30 mouse cellular contexts compared by ENCODE assay signal in genomic region chr12:59072286-59072685, GRCm38 (mm10). TPM values are rescaled to one million over a fixed set of nuclear protein-coding genes. Genes with fewer than 3 reads are reported as not detected.
DNase-seq lines count a peak whose midpoint lies in the region; ATAC-seq and TF ChIP-seq lines count a peak whose summit lies in the region.
"Had no signal": no experiment of that assay in that cellular context is flagged by ENCODE, and none has a peak within 500 bp of the region (broad histone marks: within the 10 kb centered on the region; RNA-seq: fewer than 3 reads in every experiment).

No protein-coding gene starts in this region.

- no peak for TF ChIP-seq CTCF in G1E (IDR thresholded peaks at IDR 0.05; ENCODE audit: low read depth, low read length)

- intact Hi-C loops in heart, postnatal 36 days (cut with DNase I): no loop called here
- intact Hi-C loops in left cerebral cortex, postnatal 25 days (cut with DNase I): no loop called here
- intact Hi-C loops in left cerebral cortex, postnatal 4 days (cut with DNase I): no loop called here

- no peaks in the 10 kb centered on the region for H3K9me3 ChIP-seq in heart, embryonic 13.5 days
- H3K9me3 ChIP-seq in G1E (replicated peaks): no peaks in the 10 kb centered on the region
- H3K9me3 ChIP-seq: heart, embryonic 12.5 days; hindbrain, embryonic 10.5 days; hindbrain, embryonic 15.5 days; liver, embryonic 12.5 days had no signal

- H3K9ac ChIP-seq in heart, embryonic 13.5 days: 0 out of 2 replicates have a peak overlapping the region, but pooled peaks have one; percentile 7
- H3K9ac ChIP-seq: heart, embryonic 12.5 days; hindbrain, embryonic 15.5 days; liver, embryonic 12.5 days; liver, postnatal 0 days had no signal

- H3K36me3 ChIP-seq in heart, embryonic 13.5 days: peaks cover 64% of the 10 kb centered on the region
- H3K36me3 ChIP-seq in G1E (replicated peaks): peaks cover 77% of the 10 kb centered on the region

- peaks cover 13% of the 10 kb centered on the region for H3K4me1 ChIP-seq in heart, embryonic 13.5 days
- peaks cover 39% of the 10 kb centered on the region for H3K4me1 ChIP-seq in G1E (ENCODE audit: insufficient read depth, low read depth, low read length)

- no peaks in the 10 kb centered on the region for H3K27me3 ChIP-seq in heart, embryonic 13.5 days (replicated peaks)
- no peaks in the 10 kb centered on the region for H3K27me3 ChIP-seq in G1E (ENCODE audit: insufficient read depth, low read length)
- H3K27me3 ChIP-seq: heart, embryonic 12.5 days; hindbrain, embryonic 15.5 days; liver, embryonic 12.5 days had no signal

- H3K4me2 ChIP-seq in heart, embryonic 13.5 days: no peak overlapping the region
- H3K4me2 ChIP-seq: heart, embryonic 12.5 days; hindbrain, embryonic 15.5 days; liver, embryonic 12.5 days had no signal

- H3K27ac ChIP-seq in heart, embryonic 13.5 days (replicated peaks): no peak overlapping the region
- H3K27ac ChIP-seq: hindbrain, embryonic 10.5 days; hindbrain, embryonic 15.5 days; liver, embryonic 12.5 days had no signal

- 79% methylated on average over 11 of the region's 11 CpGs for WGBS in heart, embryonic 13.5 days

- no peak overlapping the region for H3K4me3 ChIP-seq in heart, embryonic 13.5 days
- peak overlapping the region; percentile 37; the same call in 1 of the 2 replicates for H3K4me3 ChIP-seq in G1E (ENCODE audit: low read depth, low read length)
- H3K4me3 ChIP-seq: erythroblast, embryonic 14.5 days; heart, embryonic 12.5 days; hindbrain, embryonic 10.5 days; hindbrain, embryonic 15.5 days; liver, embryonic 12.5 days had no signal

- no peak for ATAC-seq in heart, embryonic 13.5 days (ENCODE audit: extremely low read depth, insufficient number of reproducible peaks, low FRiP score, low TSS enrichment)
- no peak for ATAC-seq in G1E (ENCODE audit: extremely low read depth, insufficient number of reproducible peaks, low FRiP score, poor library complexity, severe bottlenecking)
- ATAC-seq: CD4-positive, CD25-positive, alpha-beta regulatory T cell, adult 4 months; forebrain, embryonic 16.5 days; inflammation-experienced regulatory T-cells, adult 6 months; liver, embryonic 12.5 days; liver, postnatal 0 days had no signal

- no peak for DNase-seq in heart, postnatal 36 days
- DNase-seq in left cerebral cortex, postnatal 25 days (ENCODE audit: low spot score in 2 of 2): peak; percentile 19 to 68
- no peak for DNase-seq in left cerebral cortex, postnatal 4 days
- DNase-seq in G1E (ENCODE audit: low spot score): no peak
- DNase-seq in right cerebral cortex, postnatal 14 days: peak; percentile 15
- DNase-seq in cerebellum, postnatal 36 days: no peak
- DNase-seq: adrenal gland, postnatal 25 days; cerebellum, adult 18-20 months; cerebellum, postnatal 10 days; gastrocnemius, postnatal 25 days; heart, adult 18-20 months; heart, postnatal 10 days; kidney, adult 2 months; kidney, postnatal 10 days; liver, postnatal 0 days; lung, postnatal 36 days; midbrain, embryonic 14.5 days; retina, postnatal 1 day; spleen, adult 18-20 months; thymus, adult 2 months; thymus, postnatal 36 days had no signal

RNA-seq across cellular contexts. Expression of gene Pnn, which starts 5.6 kb away (rescaled TPM):
- polyA plus RNA-seq in heart, embryonic 13.5 days (2015; fragmentation: Nextera tagmentation; extraction: Ambion mirVana): 63.0 and 64.9 TPM in 2 replicates
- total RNA-seq in heart, postnatal 36 days (2021): 10 to 100 TPM; 23.8 to 26.3 TPM
- total RNA-seq in left cerebral cortex, postnatal 25 days (2021): 10 to 100 TPM; 45.2 to 60.0 TPM
- 10 to 100 TPM; 59.9 to 65.4 TPM for total RNA-seq in left cerebral cortex, postnatal 4 days (2021)
- total RNA-seq in G1E (2014; fragmentation: Nextera tagmentation) (165 and 172 TPM in 2 replicates), G1E (2017) (99.4 and 128 TPM in 2 replicates)
- 79.8 and 99.9 TPM in 2 replicates for polyA plus RNA-seq in G1E (2012)

RNA-seq across cellular contexts. Expression of gene Trappc6b, which starts 11.0 kb away (rescaled TPM):
- polyA plus RNA-seq in heart, embryonic 13.5 days (2015; fragmentation: Nextera tagmentation; extraction: Ambion mirVana): 79.7 and 90.0 TPM in 2 replicates
- total RNA-seq in heart, postnatal 36 days (2021): 10 to 100 TPM; 72.2 to 74.3 TPM
- 100 to 1,000 TPM; 121 to 122 TPM for total RNA-seq in left cerebral cortex, postnatal 25 days (2021)
- total RNA-seq in left cerebral cortex, postnatal 4 days (2021): 10 to 100 TPM; 93.2 to 99.6 TPM
- total RNA-seq in G1E (2014; fragmentation: Nextera tagmentation) (73.2 and 79.4 TPM in 2 replicates), G1E (2017) (83.6 and 101 TPM in 2 replicates)
- 108 and 114 TPM in 2 replicates for polyA plus RNA-seq in G1E (2012)

RNA-seq across cellular contexts. Expression of gene Mia2, which starts 23.3 kb away (rescaled TPM):
- 32.6 and 34.8 TPM in 2 replicates for polyA plus RNA-seq in heart, embryonic 13.5 days (2015; fragmentation: Nextera tagmentation; extraction: Ambion mirVana)
- total RNA-seq in heart, postnatal 36 days (2021): 100 to 1,000 TPM; 104 to 112 TPM
- total RNA-seq in left cerebral cortex, postnatal 25 days (2021): 10 to 100 TPM; 40.1 to 46.1 TPM
- total RNA-seq in left cerebral cortex, postnatal 4 days (2021): 10 to 100 TPM; 32.1 to 33.1 TPM
- 147 and 162 TPM in 2 replicates for total RNA-seq in G1E (2014; fragmentation: Nextera tagmentation)
- 135 and 151 TPM in 2 replicates for total RNA-seq in G1E (2017)
- 47.7 and 50.5 TPM in 2 replicates for polyA plus RNA-seq in G1E (2012)

RNA-seq across cellular contexts. Expression of gene Gemin2, which starts 59.1 kb away (rescaled TPM):
- polyA plus RNA-seq in heart, embryonic 13.5 days (2015; fragmentation: Nextera tagmentation; extraction: Ambion mirVana): 22.4 and 25.1 TPM in 2 replicates
- 1 to 10 TPM; 6.2 to 6.5 TPM for total RNA-seq in heart, postnatal 36 days (2021)
- 1 to 10 TPM; 8.7 to 8.9 TPM for total RNA-seq in left cerebral cortex, postnatal 25 days (2021)
- total RNA-seq in left cerebral cortex, postnatal 4 days (2021): 1 to 10 TPM; 6.5 to 7.0 TPM
- 30.4 and 34.8 TPM in 2 replicates for total RNA-seq in G1E (2014; fragmentation: Nextera tagmentation)
- total RNA-seq in G1E (2017): 31.2 and 33.2 TPM in 2 replicates
- 4.6 and 8.0 TPM in 2 replicates for polyA plus RNA-seq in G1E (2012)

Comparison
In these comparisons a context has a peak if more than half of its experiments do, and no peak if none do; other contexts are left out.
1. DNase-seq: peak in left cerebral cortex, postnatal 25 days (2 of 2) and right cerebral cortex, postnatal 14 days (single experiment); none in heart, postnatal 36 days (0 of 2), left cerebral cortex, postnatal 4 days (single experiment), G1E (single experiment) and cerebellum, postnatal 36 days (0 of 2).